Mouse (Mus musculus) erythroblast, embryonic 14.5 days (primary cell): ENCODE results near the gene Ano6.

Experiments
- GATA1 ChIP-seq: IDR thresholded peaks from 2 replicates; pipeline ENCODE4 v1.6.1; 2012; ENCODE audit warnings: low read length, inconsistent platforms, mixed read lengths
- TAL1 ChIP-seq: IDR thresholded peaks from 3 replicates; pipeline ENCODE4 v1.6.1; 2012; ENCODE audit warnings: low read length, inconsistent platforms, mixed read lengths

DNA sequence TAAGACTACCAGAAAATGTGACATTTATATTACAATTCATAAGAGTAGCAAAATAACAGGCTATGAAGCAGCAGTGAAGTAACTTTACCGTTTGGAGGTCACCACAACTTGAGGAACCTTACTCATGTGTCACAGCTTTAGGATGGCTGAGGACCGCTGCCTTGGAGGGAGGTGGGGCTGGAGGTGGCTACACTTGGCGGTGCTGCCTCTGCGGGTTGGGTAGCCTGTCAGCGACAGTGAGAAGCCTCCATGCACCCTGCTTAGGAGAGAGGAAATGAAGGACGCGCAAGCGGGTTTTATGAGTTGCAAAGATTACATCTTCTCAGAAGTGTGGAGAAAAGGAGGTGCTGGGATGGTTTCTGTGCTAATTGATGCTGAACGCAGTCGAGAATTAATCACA is 102.3 kb downstream of the Ano6 start:
- TF ChIP-seq TAL1 (no peak), GATA1 (no peak)
